Mouse (Mus musculus): ENCODE measurements around the gene Il33. TPM values are rescaled to one million over a fixed set of nuclear protein-coding genes. Genes with fewer than 3 reads are reported as not detected.
"Not testable (repeated sequence)": the region's sequence is repeated elsewhere in the genome, so short reads cannot be mapped to it uniquely, and the experiment has no call there.

The Il33 gene
- polyA plus RNA-seq, 1 experiment from 2014 or later: 56.1 TPM

DNA sequence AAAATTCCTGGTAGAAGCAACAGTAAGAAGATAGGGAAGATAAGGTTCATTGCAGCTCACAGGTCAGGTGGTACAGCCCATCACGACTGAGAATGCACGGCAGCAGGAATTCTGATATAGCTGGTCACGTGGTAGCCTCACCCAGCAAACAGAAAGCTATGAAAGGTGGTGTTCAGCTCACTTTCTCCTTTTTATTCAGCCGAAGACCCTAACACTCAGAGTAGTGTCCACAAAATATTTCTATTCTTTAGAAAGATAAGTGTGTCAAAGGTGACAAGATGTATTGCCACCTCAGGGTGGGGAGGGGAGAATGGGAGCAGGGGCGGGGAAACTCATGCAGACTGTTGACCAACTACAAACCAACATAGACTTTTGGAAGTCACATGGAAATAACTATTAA is 19.5 kb downstream of the Il33 start:
- TF ChIP-seq CTCF (IDR thresholded peaks at IDR 0.05) (no peak), EP300 (IDR thresholded peaks at IDR 0.05) (no peak)
- no peak overlapping the region for H3K9ac ChIP-seq (replicated peaks; ENCODE audit: low read depth)
- no peak overlapping the region for H3K4me3 ChIP-seq (ENCODE audit: low read depth, low read length)
- H3K27ac ChIP-seq (ENCODE audit: low read length): no peak overlapping the region
- H3K4me1 ChIP-seq (ENCODE audit: insufficient read depth, low read depth, low read length): 0 out of 2 replicates have a peak, but pooled peaks cover 3% of the 10 kb centered on the region
- no peaks in the 10 kb centered on the region for H3K36me3 ChIP-seq (ENCODE audit: insufficient read depth, low read length)
- WGBS: 74% methylated on average over 5 of the region's 5 CpGs
- no peaks in the 10 kb centered on the region for H3K27me3 ChIP-seq (replicated peaks; ENCODE audit: insufficient read depth, low read length)
- ATAC-seq (no peak), DNase-seq (ENCODE audit: low spot score) (no peak)
- H3K9me3 ChIP-seq (ENCODE audit: low read length): no peaks in the 10 kb centered on the region
- no peak overlapping the region for H3K4me2 ChIP-seq (replicated peaks; ENCODE audit: low read depth, low read length)

DNA sequence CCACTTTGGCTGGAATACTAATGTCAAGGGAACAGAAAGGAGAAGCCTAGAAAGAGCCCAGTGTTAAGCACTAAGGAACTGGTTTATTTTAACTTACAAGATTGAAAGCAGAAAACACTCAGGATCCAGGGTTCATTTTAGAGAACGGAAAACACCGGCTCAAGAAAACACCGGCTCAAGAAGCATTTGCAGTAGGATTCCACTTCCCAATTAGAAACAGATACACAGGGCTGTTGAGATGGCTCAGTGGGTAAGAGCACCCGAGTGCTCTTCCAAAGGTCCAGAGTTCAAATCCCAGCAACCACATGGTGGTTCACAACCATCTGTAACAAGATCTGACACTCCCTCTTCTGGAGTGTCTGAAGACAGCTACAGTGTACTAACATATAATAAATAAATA is 20.0 kb downstream of the Il33 start:
- not testable (repeated sequence) for H3K9ac ChIP-seq (replicated peaks; ENCODE audit: low read depth); H3K27me3 ChIP-seq (replicated peaks; ENCODE audit: insufficient read depth, low read length); H3K4me3 ChIP-seq (ENCODE audit: low read depth, low read length); H3K4me1 ChIP-seq (ENCODE audit: insufficient read depth, low read depth, low read length); ATAC-seq; H3K36me3 ChIP-seq (ENCODE audit: insufficient read depth, low read length); H3K27ac ChIP-seq (ENCODE audit: low read length); H3K4me2 ChIP-seq (replicated peaks; ENCODE audit: low read depth, low read length); DNase-seq (ENCODE audit: low spot score); H3K9me3 ChIP-seq (ENCODE audit: low read length)
- WGBS: 84% methylated on average over 4 of the region's 4 CpGs

DNA sequence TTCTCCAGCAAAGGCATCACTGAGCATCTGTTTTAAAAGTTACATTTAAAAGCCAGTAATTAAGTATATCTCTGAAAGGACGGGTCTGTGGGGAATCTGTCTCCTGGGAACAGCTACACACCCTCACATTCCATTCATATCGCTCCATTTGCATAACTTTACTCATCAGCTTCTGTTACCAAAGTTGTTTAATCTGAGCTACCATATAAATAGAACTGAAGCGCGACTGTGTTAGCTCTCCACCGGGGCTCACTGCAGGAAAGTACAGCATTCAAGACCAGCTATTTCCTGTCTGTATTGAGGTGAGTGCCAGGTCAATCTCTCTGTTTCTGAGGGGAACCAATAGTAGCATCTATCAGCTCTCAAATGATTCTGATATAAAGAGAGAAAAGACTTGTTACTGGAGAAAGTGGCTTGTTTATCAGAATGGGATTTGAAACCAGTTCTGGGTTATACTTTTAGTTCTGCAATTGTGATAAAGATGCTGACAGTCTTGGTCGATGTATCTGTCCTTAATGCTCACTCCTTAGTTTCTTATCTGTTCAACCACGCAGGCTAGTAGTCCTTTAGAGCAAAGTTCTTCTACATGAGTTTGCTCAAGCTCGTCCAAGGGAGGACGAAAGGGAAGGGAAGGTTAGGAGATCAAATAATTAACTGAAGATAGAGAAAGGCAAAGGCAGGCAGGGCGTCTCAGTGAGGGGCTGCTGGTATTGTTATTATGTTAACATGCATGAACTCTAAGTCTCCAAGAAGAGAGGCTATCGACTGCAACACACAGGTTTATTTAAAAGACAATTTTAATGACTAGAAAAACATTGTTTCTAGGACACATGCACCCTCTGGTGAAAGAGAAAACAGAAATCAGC is 20.9 kb downstream of the Il33 start:
- Histone ChIP-seq H3K4me3 (ENCODE audit: low read depth, low read length) (no peak overlapping the region), H3K4me2 (replicated peaks; ENCODE audit: low read depth, low read length) (no peak overlapping the region), H3K9me3 (ENCODE audit: low read length) (no peaks in the 10 kb centered on the region), H3K27me3 (replicated peaks; ENCODE audit: insufficient read depth, low read length) (no peaks in the 10 kb centered on the region), H3K9ac (replicated peaks; ENCODE audit: low read depth) (no peak overlapping the region), H3K36me3 (ENCODE audit: insufficient read depth, low read length) (no peaks in the 10 kb centered on the region), H3K4me1 (ENCODE audit: insufficient read depth, low read depth, low read length) (no peaks in the 10 kb centered on the region), H3K27ac (ENCODE audit: low read length) (no peak overlapping the region)
- ATAC-seq: no peak
- no peak for TF ChIP-seq EP300 (IDR thresholded peaks at IDR 0.05)
- TF ChIP-seq CTCF (IDR thresholded peaks at IDR 0.05): no peak
- DNase-seq (ENCODE audit: low spot score): no peak
- WGBS: 19% methylated on average over 11 of the region's 11 CpGs

DNA sequence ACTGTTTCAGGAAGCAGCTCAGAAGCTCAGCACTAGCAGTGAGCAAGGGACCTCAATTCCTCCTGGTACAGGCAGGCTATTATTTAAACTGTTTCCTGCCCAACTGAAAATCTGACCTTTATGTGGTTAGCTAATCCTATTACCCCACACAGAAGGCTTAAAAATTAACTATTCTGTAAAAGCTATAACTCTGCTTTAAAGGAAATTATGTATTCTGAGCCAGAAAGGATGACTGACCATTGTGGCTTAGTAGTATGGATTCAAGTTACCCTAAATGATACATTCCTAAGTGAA is 21.5 kb downstream of the Il33 start:
- H3K4me3 ChIP-seq (ENCODE audit: low read depth, low read length): no peak overlapping the region
- ATAC-seq: no peak
- no peak overlapping the region for H3K9ac ChIP-seq (replicated peaks; ENCODE audit: low read depth)
- H3K36me3 ChIP-seq (ENCODE audit: insufficient read depth, low read length): no peaks in the 10 kb centered on the region
- H3K4me1 ChIP-seq (ENCODE audit: insufficient read depth, low read depth, low read length): no peaks in the 10 kb centered on the region
- no peak for TF ChIP-seq CTCF (IDR thresholded peaks at IDR 0.05)
- no peak for TF ChIP-seq EP300 (IDR thresholded peaks at IDR 0.05)
- no peak overlapping the region for H3K4me2 ChIP-seq (replicated peaks; ENCODE audit: low read depth, low read length)
- no peak for DNase-seq (ENCODE audit: low spot score)
- H3K27ac ChIP-seq (ENCODE audit: low read length): no peak overlapping the region
- H3K9me3 ChIP-seq (ENCODE audit: low read length): no peaks in the 10 kb centered on the region
- no peaks in the 10 kb centered on the region for H3K27me3 ChIP-seq (replicated peaks; ENCODE audit: insufficient read depth, low read length)

DNA sequence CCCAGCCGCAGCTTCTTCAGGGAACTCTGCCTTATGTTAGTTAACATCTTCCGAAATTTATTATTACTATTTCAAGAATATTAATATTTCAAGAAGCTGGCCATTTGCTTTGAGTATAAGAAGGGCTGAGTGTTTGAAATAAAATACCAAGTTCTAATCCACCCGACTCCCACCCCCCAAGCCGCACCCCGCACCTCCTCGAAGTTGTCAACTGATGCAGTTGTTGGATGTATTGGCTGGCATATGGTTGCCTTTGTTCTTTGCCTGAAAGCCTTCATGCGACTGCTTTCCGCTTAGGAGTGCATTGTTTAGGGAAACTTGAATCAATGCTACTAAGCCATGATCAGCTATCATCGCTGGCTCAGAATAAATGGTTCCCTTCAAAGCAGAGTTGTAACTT is 22.1 kb downstream of the Il33 start:
- DNase-seq (ENCODE audit: low spot score) (no peak), ATAC-seq (no peak)
- Histone ChIP-seq H3K27me3 (replicated peaks; ENCODE audit: insufficient read depth, low read length) (no peaks in the 10 kb centered on the region), H3K4me3 (ENCODE audit: low read depth, low read length) (no peak overlapping the region), H3K9ac (replicated peaks; ENCODE audit: low read depth) (no peak overlapping the region), H3K4me2 (replicated peaks; ENCODE audit: low read depth, low read length) (no peak overlapping the region), H3K4me1 (ENCODE audit: insufficient read depth, low read depth, low read length) (no peaks in the 10 kb centered on the region), H3K27ac (ENCODE audit: low read length) (no peak overlapping the region), H3K9me3 (ENCODE audit: low read length) (no peaks in the 10 kb centered on the region), H3K36me3 (ENCODE audit: insufficient read depth, low read length) (no peaks in the 10 kb centered on the region)
- no peak for TF ChIP-seq CTCF (IDR thresholded peaks at IDR 0.05)
- TF ChIP-seq EP300 (IDR thresholded peaks at IDR 0.05): no peak
- WGBS: 89% methylated on average over 9 of the region's 9 CpGs

DNA sequence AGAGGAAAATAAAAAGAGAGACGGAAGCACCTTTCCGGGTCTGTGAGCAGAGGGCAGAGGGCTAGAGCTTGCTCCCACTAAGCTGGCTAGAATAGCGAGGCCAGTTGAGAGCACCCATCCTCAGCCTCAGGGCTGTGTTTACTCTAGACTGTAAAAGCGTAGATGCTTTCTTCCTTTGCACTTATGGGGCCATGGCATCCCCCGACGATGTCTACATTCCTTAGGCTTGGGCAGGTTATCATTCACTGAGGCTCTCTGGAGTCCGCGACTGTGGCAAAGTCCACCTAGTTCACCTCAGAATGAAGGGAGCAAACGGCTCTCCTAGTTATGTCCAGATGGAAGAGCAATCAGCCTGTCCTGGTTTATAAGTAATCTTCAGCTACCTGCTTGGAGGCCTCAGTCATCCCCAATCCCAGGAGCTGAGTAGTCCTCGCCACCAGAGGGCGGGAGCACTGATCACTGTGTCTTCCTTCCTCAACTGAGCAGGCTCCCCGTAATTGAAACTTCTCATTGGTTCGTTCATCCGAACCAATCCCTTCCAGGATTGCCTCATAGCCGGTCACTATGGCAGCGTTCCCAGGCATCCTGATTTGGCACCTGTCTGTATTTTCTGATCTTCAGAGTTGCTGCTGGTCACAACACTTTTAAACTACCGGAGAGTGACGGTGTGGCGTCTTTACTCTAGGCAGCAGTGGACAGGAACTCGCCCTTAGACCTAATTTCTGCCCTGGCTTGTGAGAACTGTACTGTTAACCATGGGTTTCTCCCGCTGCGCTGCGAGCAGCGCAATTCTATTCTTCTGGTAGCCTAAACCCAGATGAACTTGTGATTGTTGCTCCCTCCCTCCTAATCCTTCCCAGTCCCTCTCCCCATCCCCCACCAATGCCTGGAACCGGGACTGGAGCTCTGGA is 23.2 kb downstream of the Il33 start:
- ATAC-seq (peak; percentile 95), DNase-seq (ENCODE audit: low spot score) (peak; percentile 88)
- 21% methylated on average over 25 of the region's 25 CpGs for WGBS
- Histone ChIP-seq H3K9ac (replicated peaks; ENCODE audit: low read depth) (no peak overlapping the region), H3K4me2 (replicated peaks; ENCODE audit: low read depth, low read length) (peak overlapping the region; percentile 46), H3K27ac (ENCODE audit: low read length) (no peak overlapping the region), H3K9me3 (ENCODE audit: low read length) (no peaks in the 10 kb centered on the region), H3K36me3 (ENCODE audit: insufficient read depth, low read length) (no peaks in the 10 kb centered on the region), H3K4me3 (ENCODE audit: low read depth, low read length) (peak overlapping the region; percentile 18), H3K27me3 (replicated peaks; ENCODE audit: insufficient read depth, low read length) (no peaks in the 10 kb centered on the region), H3K4me1 (ENCODE audit: insufficient read depth, low read depth, low read length) (no peaks in the 10 kb centered on the region)
- TF ChIP-seq EP300 (IDR thresholded peaks at IDR 0.05): no peak
- TF ChIP-seq CTCF (IDR thresholded peaks at IDR 0.05): peak; percentile 80
